Mouse (Mus musculus) CD4-positive, CD25-positive, alpha-beta regulatory T cell, adult 4 months (primary cell): ENCODE measurements around the gene Fchsd2. TPM values are rescaled to one million over a fixed set of nuclear protein-coding genes. Genes with fewer than 3 reads are reported as not detected.
"Not testable (repeated sequence)": the region's sequence is repeated elsewhere in the genome, so short reads cannot be mapped to it uniquely, and the experiment has no call there.

Experiments
- ATAC-seq: one replicate; pipeline ENCODE4 v1.8.0; 2017
- polyA plus RNA-seq, 2 experiments: library from polyadenylated mRNA; unstranded; fragments of 100-300 nt; shearing (Covaris generic); gene quantifications; one replicate each; pipeline ENCODE4 v1.2.1; 2017

The Fchsd2 gene
- polyA plus RNA-seq, 2 experiments from 2014 or later = 38.9 to 44.1 TPM

GRCm38 (mm10) chr7:101114328-101114727 lies 21.7 kb downstream of the Fchsd2 start:
- ATAC-seq = no peak

DNA sequence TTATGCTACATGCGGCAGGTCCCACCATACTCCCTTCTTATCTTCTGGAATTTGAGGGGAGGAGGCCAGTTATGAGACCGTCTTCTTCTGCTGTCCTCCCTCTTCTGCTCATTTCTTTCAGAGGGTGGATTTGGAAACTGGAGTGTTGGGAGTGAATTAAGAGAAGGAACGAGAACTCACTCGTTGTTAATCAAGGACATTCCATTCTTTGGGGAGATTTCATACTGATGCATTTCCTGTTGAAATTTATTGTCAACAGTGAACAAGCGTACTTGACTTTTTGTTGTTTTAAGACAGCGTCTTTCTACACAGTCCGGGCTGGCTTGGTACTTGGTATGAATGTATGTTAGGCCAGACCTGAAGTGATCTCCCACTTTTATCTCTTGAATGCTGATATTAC lies 26.7 kb downstream of the Fchsd2 start:
- ATAC-seq = no peak

- no peak for ATAC-seq
These were observed 31.1 kb downstream of the Fchsd2 start for GRCm38 (mm10) chr7:101123579-101124347.

GRCm38 (mm10) chr7:101127737-101128136 lies 35.1 kb downstream of the Fchsd2 start:
- peak; percentile 29 for ATAC-seq

DNA sequence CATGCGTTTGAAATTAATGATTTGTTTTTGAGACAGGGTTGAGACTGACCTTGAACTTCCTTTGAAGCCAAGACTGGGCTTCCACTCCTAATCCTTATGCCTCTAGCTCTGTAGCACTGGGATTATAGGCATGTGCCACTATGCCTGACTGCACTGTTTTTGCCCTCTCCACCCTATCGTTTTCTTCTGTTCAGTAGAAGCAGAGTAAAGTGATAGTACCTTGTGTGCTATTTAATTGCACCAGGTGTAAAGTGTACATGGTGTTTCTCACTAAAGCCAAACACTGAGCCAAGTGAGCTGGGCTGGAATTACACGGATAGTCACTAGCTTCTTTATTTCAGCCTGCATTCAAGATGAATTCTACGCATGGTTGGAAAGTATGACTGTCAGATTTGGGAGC lies 35.9 kb downstream of the Fchsd2 start:
- no peak for ATAC-seq

GRCm38 (mm10) chr7:101130646-101131045 lies 38.0 kb downstream of the Fchsd2 start:
- no peak for ATAC-seq

DNA sequence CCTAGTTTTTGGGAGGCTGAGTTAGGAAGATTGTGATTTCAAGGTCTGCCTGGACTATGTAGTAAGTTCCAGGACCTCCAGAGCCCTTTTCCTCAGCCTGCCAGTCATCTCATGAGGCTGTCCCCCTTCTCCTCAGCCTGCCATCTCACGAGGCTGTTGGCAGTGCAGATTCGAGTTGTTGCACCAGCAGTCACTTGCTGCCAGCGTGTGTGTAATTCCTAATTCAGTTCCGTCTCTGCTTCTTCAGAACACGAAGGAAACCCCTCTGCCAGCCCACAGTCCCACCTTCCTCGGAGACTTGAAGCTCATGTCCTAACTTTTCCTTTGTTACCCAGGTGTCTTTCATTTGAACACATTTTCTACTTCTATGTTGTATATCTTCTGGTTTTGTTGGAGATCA lies 38.6 kb downstream of the Fchsd2 start:
- ATAC-seq = no peak

DNA sequence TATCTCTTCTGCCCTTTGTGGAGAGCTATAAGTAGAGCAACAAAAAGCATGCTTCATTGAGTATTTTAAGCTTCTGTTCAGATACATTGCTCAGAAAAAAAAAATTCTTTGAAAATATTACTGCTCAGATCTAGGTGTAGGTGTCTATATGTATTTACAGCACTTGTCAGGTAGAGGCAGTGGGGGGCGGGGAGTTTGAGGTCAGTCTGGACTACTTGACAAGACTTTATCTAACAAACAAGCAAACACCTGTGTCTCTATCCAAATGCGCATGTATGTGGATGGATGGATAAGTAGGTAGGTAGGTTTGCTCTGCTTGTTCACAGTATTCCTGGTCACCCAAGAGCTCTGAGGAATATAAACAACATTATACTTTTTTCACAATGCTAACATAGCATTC lies 40.9 kb downstream of the Fchsd2 start:
- no peak for ATAC-seq

DNA sequence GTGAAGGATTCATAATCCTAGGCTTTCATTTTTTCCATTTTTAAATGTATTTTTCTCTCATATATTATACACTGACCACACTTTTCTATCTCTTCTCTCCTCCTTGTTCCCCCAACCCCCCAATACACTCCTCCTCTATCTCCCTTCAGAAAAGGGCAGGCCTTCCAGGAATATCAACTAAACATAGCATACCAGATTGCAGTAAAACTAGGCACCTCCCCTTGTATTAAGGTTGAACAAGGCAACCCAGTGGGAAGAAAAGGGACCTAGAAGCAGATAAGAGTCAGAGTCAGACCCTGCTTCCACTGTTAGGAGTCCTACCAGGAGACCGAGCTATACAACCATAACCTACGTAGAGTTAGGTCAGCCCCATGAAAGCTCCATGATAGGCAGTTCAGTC lies 41.5 kb downstream of the Fchsd2 start:
- no peak for ATAC-seq

DNA sequence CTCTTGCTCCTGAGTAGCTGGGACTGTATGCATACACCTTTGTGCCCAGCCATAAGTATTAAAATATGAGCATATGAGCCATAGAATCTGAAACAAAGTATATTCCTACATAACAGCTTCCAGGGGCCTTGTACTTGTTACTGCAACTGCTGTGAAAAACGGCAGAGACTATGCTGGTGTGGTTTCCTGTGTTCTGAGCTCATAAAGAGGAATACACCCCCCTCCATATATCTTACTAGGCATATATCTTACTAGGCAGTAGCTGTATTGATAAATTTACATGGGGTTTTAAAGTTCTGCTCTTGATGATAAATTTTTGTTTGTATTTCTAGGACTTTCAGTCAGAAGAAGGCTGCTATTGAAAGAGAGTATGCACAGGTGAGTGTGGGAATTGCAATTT lies 46.2 kb downstream of the Fchsd2 start:
- no peak for ATAC-seq

GRCm38 (mm10) chr7:101142907-101143306 lies 50.2 kb downstream of the Fchsd2 start:
- ATAC-seq = no peak

DNA sequence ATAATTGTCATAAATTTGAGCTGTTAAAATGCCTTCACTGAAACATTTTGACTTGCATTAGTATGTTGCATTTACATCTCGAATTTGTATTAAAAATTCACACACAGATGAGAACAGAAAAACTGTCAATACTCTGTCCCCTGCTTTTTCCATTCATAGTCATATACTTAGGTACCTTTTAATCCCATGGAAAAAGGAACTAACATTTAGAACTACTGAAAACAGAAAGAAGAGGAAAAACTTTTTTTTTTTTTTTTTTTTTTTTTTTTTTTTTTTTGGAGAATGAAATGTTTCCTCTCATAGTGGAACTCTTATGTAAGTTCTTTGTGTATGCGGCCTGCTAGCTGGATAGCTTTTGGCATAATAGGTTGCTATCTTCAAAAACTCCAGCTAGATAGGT lies 51.6 kb downstream of the Fchsd2 start:
- ATAC-seq = no peak

- ATAC-seq = no peak
These were observed 56.4 kb downstream of the Fchsd2 start for GRCm38 (mm10) chr7:101149039-101149438.

DNA sequence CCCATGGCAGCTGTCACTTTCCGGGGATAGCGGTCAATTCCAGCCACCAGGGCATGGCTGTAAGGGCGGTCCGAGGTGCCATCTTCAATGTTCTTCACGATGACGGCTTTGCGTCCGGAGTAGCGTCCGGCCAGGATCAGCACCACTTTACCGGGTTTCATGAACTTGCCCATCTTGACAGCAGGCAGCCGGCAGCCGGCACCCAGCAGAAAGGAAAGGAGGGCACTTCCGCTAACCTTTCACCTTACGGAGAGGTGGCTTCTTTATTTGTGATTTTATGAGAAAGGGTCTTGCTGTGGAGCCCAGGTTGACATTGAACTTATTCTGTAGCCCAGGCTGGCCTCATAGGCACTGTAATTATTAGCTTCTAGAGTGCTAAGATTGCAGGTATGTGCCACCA lies 62.2 kb downstream of the Fchsd2 start:
- not testable (repeated sequence) for ATAC-seq

GRCm38 (mm10) chr7:101155284-101155683 lies 62.6 kb downstream of the Fchsd2 start:
- no peak for ATAC-seq

- no peak for ATAC-seq
These were observed 67.6 kb downstream of the Fchsd2 start for GRCm38 (mm10) chr7:101160266-101160665.

GRCm38 (mm10) chr7:101162781-101163180 lies 70.1 kb downstream of the Fchsd2 start:
- ATAC-seq = no peak

DNA sequence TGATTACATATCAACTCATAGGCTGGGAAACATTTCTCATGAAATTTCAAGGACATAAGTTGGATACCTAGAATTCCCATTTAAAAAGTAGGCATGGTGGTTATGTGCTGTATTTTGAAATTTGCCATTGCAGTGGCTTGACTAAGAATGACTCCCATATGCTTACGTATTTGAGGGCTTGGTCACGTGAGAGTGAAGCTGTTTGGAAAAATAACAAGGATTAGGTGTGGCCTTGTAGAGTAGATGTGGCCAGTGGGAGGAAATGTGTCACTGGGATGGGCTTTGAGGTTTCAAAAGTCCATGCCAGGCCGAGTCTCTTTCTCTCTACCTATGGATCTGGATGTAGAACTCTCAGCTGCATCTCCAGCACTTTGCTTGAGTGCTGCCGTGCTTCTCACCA lies 71.2 kb downstream of the Fchsd2 start:
- ATAC-seq = no peak

DNA sequence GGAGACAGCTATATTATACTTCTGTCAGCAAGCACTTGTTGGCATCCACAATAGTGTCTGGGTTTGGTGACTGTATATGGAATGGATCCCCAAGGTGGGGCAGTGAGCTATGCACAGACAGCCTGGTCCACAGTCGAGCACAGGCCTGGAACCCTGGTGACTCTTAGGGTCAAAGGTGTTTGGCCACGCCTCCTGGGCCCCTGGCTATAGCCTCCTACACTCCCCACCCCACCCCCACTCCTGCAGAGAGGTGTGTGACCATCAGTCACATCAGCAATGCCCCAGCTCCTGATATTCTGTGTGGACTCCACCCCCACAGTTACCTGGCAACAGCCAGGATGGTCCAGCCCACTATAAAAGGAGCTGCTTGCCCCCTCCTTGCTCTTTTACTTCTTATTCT lies 73.9 kb downstream of the Fchsd2 start:
- ATAC-seq = no peak

- no peak for ATAC-seq
These were observed 77.8 kb downstream of the Fchsd2 start for GRCm38 (mm10) chr7:101170482-101170881.

DNA sequence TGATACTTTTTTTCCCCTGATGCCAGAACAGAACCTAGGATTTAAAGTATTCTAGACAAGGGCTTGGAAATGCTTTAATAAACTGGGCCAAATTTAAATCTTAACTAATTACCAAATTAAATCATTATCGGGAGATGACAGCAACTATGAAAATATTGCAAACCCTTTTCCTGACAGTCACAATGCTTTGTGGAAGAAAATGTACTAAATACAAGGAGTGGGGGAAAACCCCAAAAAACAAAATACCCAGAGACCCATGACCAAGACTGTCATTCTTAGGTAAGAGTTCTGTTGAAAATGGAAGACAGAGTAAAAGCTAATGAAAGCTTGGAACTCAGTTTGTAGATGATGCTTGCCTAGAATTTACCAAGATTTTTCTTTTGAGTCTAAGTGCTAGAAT lies 78.3 kb downstream of the Fchsd2 start:
- no peak for ATAC-seq

DNA sequence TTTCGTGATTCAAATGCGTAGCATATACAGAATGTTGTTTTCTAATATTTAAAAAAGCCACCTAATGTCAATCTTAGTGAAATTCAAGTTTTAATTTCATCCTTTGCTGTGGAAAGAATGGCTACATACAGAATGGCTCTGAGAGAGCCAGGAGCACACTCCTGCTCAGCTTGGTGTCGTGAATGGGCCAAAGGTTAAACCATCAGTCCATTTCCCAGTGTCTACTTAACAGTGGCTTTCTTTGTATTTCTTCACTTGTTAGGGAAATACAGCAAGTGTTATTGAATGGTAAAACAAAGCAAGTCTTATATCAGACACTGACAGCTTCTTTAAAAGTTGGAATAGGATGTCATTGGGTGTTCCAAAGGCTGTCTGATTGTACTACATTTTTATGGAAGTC lies 80.7 kb downstream of the Fchsd2 start:
- no peak for ATAC-seq

GRCm38 (mm10) chr7:101178751-101179150 lies 86.1 kb downstream of the Fchsd2 start:
- no peak for ATAC-seq

GRCm38 (mm10) chr7:101191326-101191969 lies 98.8 kb downstream of the Fchsd2 start:
- no peak for ATAC-seq

GRCm38 (mm10) chr7:101210826-101211225 lies 118.2 kb downstream of the Fchsd2 start:
- ATAC-seq = no peak
